Mouse (Mus musculus): ENCODE data around the gene Mog. TPM values are rescaled to one million over a fixed set of nuclear protein-coding genes. Genes with fewer than 3 reads are reported as not detected.

The Mog gene
- polyA plus RNA-seq, 1 experiment from 2014 or later = not detected

DNA sequence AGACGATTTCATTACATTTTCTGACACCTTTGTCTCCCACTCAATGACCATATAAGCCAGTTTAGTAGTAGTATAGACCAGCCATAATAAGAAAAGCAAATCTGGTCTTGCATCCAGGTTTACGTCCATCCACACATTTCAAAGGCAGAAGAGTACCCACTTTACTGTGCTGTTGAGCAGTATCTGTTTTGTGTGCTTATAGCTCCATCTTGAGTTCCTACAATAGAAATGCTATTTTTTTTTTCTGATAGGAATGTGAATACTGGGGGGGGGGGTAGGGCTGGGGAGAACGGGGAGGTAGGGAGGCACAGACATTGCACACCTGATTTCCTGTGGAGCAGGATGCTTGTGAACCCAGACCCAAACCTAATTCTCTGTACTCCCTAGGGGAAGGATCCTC lies 24.8 kb upstream of the Mog start:
- no peak overlapping the region for H3K9ac ChIP-seq (ENCODE audit: low read depth, low read length)
- H3K27me3 ChIP-seq (replicated peaks; ENCODE audit: control insufficient read depth, insufficient read depth, low read length) = peaks cover 70% of the 10 kb centered on the region
- no peak overlapping the region for H3K4me2 ChIP-seq
- DNase-seq (ENCODE audit: low spot score) (no peak), ATAC-seq (replicated peaks; ENCODE audit: low FRiP score) (no peak)
- H3K9me3 ChIP-seq (ENCODE audit: control insufficient read depth, low read length) = no peaks in the 10 kb centered on the region
- H3K27ac ChIP-seq (ENCODE audit: low read depth, low read length) = no peak overlapping the region
- WGBS = 20% methylated on average over 3 of the region's 3 CpGs
- peaks cover 10% of the 10 kb centered on the region; the same call in 1 of the 2 replicates for H3K4me1 ChIP-seq (replicated peaks; ENCODE audit: control insufficient read depth, insufficient read depth, low read length)
- H3K36me3 ChIP-seq (ENCODE audit: control insufficient read depth, insufficient read depth, low read length) = no peaks in the 10 kb centered on the region
- no peak overlapping the region for H3K4me3 ChIP-seq (ENCODE audit: low read depth, low read length)

DNA sequence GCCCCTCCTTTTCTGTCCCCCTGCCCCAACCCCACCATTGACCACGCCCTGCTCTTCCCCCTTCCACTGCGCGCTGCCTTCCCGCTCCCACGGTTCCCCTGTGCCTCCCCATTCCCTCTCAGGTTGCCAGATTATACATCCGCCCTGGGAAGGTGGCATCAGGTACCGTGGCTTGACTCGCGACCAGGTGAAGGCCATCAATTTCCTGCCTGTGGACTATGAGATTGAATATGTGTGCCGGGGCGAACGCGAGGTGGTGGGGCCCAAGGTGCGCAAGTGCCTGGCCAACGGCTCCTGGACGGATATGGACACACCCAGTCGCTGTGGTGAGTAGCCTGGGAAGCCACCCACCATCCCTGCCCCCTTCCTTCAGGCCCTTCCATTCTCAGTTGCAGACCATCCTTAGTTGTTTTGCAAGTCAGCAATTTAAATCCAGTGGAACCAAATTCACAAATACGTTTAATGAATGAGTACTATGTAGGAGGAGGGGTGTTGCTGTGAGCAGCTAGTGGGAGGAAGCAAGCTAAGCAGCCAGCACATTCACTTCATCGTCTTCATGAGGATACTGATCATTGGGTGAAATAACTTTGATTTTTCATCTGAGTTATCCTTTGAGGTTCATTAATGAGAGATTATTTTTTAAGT lies 24.3 kb upstream of the Mog start:
- Histone ChIP-seq H3K36me3 (ENCODE audit: control insufficient read depth, insufficient read depth, low read length) (no peaks in the 10 kb centered on the region), H3K9ac (ENCODE audit: low read depth, low read length) (no peak overlapping the region), H3K27ac (ENCODE audit: low read depth, low read length) (no peak overlapping the region), H3K4me1 (replicated peaks; ENCODE audit: control insufficient read depth, insufficient read depth, low read length) (peaks cover 10% of the 10 kb centered on the region; the same call in 1 of the 2 replicates), H3K4me3 (ENCODE audit: low read depth, low read length) (peak overlapping the region; percentile 56), H3K4me2 (peak overlapping the region; percentile 88; the same call in 1 of the 2 replicates), H3K27me3 (replicated peaks; ENCODE audit: control insufficient read depth, insufficient read depth, low read length) (peaks cover 70% of the 10 kb centered on the region), H3K9me3 (ENCODE audit: control insufficient read depth, low read length) (no peaks in the 10 kb centered on the region)
- ATAC-seq (replicated peaks; ENCODE audit: low FRiP score) (no peak), DNase-seq (ENCODE audit: low spot score) (no peak)
- WGBS = 23% methylated on average over 19 of the region's 19 CpGs

DNA sequence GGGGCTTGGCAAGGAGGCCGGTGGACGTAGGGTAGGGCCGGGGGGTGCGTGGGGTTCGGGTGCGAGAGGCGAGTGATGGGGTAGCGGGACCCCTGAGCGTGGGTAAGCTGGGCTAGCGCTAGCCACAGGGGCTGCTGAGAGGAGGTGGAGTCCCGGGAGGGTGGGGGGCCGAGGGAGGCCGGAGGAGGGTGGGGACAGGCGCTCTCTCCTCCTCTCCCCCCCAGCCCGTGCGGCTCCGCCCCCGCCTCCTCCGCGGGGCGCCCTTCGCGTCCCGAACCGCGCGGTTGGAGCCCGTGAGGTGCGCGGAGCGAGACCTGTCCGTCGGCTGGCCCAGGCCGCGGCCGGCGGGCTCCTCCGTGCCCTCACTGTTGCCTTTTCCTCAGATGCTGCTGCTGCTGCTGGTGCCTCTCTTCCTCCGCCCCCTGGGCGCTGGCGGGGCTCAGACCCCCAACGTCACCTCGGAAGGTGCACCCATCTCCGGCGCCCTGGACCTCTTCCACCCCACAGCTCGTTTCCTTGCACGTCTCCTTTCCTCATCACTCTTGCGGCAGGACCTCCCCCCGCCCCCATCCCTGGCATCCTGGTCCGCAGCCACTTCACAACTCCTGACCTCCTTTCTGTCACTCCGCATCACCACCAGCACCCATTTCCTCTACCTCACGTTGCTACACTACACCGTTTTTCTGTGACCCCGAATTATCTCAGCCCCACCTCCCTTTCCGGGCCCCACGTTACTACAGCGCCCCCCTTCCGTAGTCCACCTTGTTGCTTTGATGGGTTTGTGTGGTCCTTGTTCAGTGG lies 23.3 kb upstream of the Mog start:
- peak overlapping the region; percentile 88 for H3K4me2 ChIP-seq
- peak; percentile 69 for DNase-seq (ENCODE audit: low spot score)
- peaks cover 65% of the 10 kb centered on the region for H3K27me3 ChIP-seq (replicated peaks; ENCODE audit: control insufficient read depth, insufficient read depth, low read length)
- H3K36me3 ChIP-seq (ENCODE audit: control insufficient read depth, insufficient read depth, low read length) = no peaks in the 10 kb centered on the region
- ATAC-seq (replicated peaks; ENCODE audit: low FRiP score) = peak; percentile 48
- H3K4me3 ChIP-seq (ENCODE audit: low read depth, low read length) = peak overlapping the region; percentile 56
- 2% methylated on average over 50 of the region's 58 CpGs for WGBS
- H3K9ac ChIP-seq (ENCODE audit: low read depth, low read length) = peak overlapping the region; percentile 61
- no peak overlapping the region for H3K27ac ChIP-seq (ENCODE audit: low read depth, low read length)
- peaks cover 10% of the 10 kb centered on the region; the same call in 1 of the 2 replicates for H3K4me1 ChIP-seq (replicated peaks; ENCODE audit: control insufficient read depth, insufficient read depth, low read length)
- H3K9me3 ChIP-seq (ENCODE audit: control insufficient read depth, low read length) = no peaks in the 10 kb centered on the region

DNA sequence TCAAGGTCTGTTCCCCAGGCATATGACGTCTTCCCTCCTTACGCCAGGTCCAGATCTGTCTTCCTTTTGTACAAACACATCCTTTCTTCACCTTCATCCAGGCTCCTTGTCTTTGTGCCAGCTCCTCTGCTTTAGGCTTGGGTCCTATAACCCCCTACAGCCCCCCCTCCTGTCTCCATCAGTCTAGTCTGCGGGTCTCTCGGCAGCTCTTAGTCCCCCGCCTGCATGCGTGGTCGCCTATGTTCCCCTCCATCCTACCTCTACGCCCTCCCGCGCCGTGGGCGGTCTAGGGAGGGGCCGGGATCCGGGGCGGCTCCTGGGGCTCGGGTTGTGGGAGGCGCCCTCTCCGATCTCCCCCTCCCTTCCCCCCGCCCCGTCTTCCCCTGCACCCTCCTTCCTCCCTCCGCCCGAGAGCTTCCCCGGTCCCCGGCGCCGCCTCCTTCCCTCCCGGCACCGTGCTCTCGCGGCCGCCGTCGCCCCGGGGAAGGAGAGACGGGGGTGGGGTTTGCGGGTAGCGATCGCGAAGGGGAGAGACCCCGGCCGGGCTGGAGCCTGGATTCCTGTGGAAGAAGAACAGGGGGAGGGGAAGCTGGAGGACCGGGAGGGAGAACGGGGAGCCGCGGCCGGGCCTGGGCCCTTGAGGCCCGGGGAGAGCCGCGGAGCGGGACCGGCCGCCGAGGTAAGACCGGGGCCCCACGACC lies 22.6 kb upstream of the Mog start, which contains the start of gene Gabbr1:
Gabbr1 (plus strand) TSS at position 356 of the 701 bp plus-strand sequence.
- 2% methylated on average over 45 of the region's 55 CpGs for WGBS
- Histone ChIP-seq H3K4me3 (ENCODE audit: low read depth, low read length) (peak within 1 kb of the TSS; percentile 56), H3K27ac (ENCODE audit: low read depth, low read length) (no peak within 1 kb of the TSS), H3K9me3 (ENCODE audit: control insufficient read depth, low read length) (no peaks in the 10 kb centered on the region), H3K27me3 (replicated peaks; ENCODE audit: control insufficient read depth, insufficient read depth, low read length) (peaks cover 60% of the 10 kb centered on the region), H3K4me2 (peak within 1 kb of the TSS; percentile 88), H3K36me3 (ENCODE audit: control insufficient read depth, insufficient read depth, low read length) (no peaks in the 10 kb centered on the region), H3K4me1 (replicated peaks; ENCODE audit: control insufficient read depth, insufficient read depth, low read length) (peaks cover 10% of the 10 kb centered on the region; the same call in 1 of the 2 replicates), H3K9ac (ENCODE audit: low read depth, low read length) (peak within 1 kb of the TSS; percentile 61)
- ATAC-seq (replicated peaks; ENCODE audit: low FRiP score) = peak; percentile 78
- DNase-seq (ENCODE audit: low spot score) = peak; percentile 79

DNA sequence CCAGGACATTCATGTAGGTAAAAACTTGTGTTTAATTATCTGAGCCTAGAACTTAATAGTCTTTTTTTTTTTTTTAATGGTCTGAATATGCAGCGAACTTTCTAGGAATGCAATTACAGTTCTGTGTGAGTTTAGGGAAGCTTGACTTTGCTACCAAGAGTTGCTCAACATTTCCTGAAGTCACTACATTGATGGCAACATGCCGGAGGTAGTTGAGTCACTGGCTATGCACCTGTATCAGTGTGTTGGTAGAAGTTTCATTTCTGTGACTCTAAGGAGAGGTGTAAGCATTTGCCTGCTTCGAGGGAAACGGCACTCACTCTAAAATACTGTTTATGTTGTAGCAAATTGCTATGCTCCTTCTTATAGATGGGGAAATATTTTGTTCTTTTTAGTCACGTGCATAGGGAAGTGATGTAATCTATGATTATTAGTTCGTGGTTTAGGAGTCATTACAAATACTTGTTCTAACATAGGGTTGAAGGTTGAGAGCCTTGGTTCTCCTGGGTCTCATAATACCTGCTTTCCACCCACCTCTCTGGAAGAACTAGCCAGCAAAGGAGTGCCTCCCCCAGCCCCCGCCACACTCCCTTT lies 21.6 kb upstream of the Mog start:
- ATAC-seq (replicated peaks; ENCODE audit: low FRiP score) (no peak), DNase-seq (ENCODE audit: low spot score) (no peak)
- Histone ChIP-seq H3K4me1 (replicated peaks; ENCODE audit: control insufficient read depth, insufficient read depth, low read length) (peaks cover 4% of the 10 kb centered on the region; the same call in 1 of the 2 replicates), H3K9ac (ENCODE audit: low read depth, low read length) (no peak overlapping the region), H3K36me3 (ENCODE audit: control insufficient read depth, insufficient read depth, low read length) (no peaks in the 10 kb centered on the region), H3K27me3 (replicated peaks; ENCODE audit: control insufficient read depth, insufficient read depth, low read length) (peaks cover 50% of the 10 kb centered on the region), H3K9me3 (ENCODE audit: control insufficient read depth, low read length) (no peaks in the 10 kb centered on the region), H3K27ac (ENCODE audit: low read depth, low read length) (no peak overlapping the region), H3K4me2 (no peak overlapping the region; the same call in 1 of the 2 replicates), H3K4me3 (ENCODE audit: low read depth, low read length) (no peak overlapping the region)
- 65% methylated on average over 7 of the region's 7 CpGs for WGBS

DNA sequence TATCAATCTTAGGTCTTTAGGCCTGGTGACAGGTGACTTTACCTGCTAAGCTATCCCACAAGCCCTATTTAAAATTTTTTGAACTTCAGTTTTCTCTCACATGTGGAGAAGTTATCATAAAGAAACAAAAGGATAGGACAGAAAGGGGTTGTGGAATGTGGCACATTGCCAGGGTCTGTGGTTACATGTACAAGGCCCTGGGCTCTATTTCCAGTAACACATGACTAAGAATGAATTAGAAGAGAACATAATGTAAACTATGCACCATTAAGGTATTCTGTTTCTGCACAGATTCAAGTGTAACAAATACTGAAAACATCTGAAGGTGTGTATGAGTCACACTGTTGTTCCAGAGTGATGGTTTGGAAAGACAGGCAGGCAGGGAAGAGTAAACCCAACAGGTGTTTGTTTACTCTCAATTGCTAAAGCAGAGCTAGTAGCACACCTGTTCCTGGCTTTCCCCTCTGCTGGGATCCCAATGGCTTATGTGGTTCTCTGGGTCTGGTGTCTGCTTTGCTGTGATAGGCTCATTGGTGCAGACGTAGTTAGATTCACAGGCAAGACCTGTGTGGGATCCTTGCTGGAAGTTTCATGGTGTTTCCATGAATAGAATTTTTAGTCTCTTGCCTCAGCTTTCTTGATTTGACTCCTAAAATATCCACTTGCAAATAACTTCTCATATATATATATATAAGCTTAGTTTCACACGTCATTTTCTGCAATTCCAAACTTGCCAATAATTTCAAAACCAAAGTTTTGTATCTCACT lies 16.1 kb upstream of the Mog start:
- Histone ChIP-seq H3K4me2 (no peak overlapping the region), H3K4me1 (replicated peaks; ENCODE audit: control insufficient read depth, insufficient read depth, low read length) (no peaks in the 10 kb centered on the region), H3K27ac (ENCODE audit: low read depth, low read length) (no peak overlapping the region), H3K4me3 (ENCODE audit: low read depth, low read length) (no peak overlapping the region), H3K36me3 (ENCODE audit: control insufficient read depth, insufficient read depth, low read length) (no peaks in the 10 kb centered on the region), H3K27me3 (replicated peaks; ENCODE audit: control insufficient read depth, insufficient read depth, low read length) (0 out of 2 replicates have a peak, but pooled peaks cover 3% of the 10 kb centered on the region), H3K9me3 (ENCODE audit: control insufficient read depth, low read length) (no peaks in the 10 kb centered on the region), H3K9ac (ENCODE audit: low read depth, low read length) (no peak overlapping the region)
- 71% methylated on average over 2 of the region's 2 CpGs for WGBS
- no peak for DNase-seq (ENCODE audit: low spot score)
- ATAC-seq (replicated peaks; ENCODE audit: low FRiP score) = no peak

DNA sequence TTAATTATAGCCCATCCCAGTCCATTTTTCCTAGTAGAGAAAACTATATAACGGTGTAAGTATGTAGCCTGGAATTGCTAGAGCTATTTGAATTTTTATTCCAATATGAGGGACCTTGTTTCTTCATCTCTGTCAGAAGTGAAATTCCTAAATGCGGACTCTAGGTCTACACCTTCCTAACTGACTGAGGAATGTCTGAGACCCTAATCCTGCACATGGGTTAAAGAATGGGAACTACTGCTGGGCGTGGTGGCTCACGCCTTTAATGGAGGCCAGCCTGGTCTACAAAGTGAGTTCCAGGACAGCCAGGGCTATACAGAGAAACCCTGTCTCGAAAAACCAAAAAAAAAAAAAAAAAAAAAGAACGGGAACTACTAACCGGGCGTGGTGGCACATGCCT lies 6.0 kb upstream of the Mog start:
- Histone ChIP-seq H3K27me3 (replicated peaks; ENCODE audit: control insufficient read depth, insufficient read depth, low read length) (no peaks in the 10 kb centered on the region), H3K27ac (ENCODE audit: low read depth, low read length) (peak overlapping the region; percentile 64; the same call in 1 of the 2 replicates), H3K9ac (ENCODE audit: low read depth, low read length) (no peak overlapping the region), H3K36me3 (ENCODE audit: control insufficient read depth, insufficient read depth, low read length) (no peaks in the 10 kb centered on the region), H3K4me3 (ENCODE audit: low read depth, low read length) (peak overlapping the region; percentile 51), H3K4me1 (replicated peaks; ENCODE audit: control insufficient read depth, insufficient read depth, low read length) (no peaks in the 10 kb centered on the region), H3K9me3 (ENCODE audit: control insufficient read depth, low read length) (no peaks in the 10 kb centered on the region), H3K4me2 (peak overlapping the region; percentile 56)
- WGBS = 73% methylated on average over 8 of the region's 8 CpGs
- DNase-seq (ENCODE audit: low spot score) = no peak
- ATAC-seq (replicated peaks; ENCODE audit: low FRiP score) = no peak

All from liver, embryonic 11.5 days (tissue).